Mouse (Mus musculus): Measurements from ENCODE around the gene Ggta1.

Gene Ggta1

GRCm38 (mm10) chr2:35420681-35421080 is 42.4 kb downstream of the Ggta1 start:
- Histone ChIP-seq H3K27me3 (ENCODE audit: control insufficient read depth, insufficient read depth, low read length, poor library complexity, severe bottlenecking) (no peaks in the 10 kb centered on the region), H3K36me3 (ENCODE audit: control insufficient read depth, insufficient read depth, low read length, poor library complexity, severe bottlenecking) (peaks cover 26% of the 10 kb centered on the region)
- DNase-seq (ENCODE audit: low read depth, low spot score): no peak

DNA sequence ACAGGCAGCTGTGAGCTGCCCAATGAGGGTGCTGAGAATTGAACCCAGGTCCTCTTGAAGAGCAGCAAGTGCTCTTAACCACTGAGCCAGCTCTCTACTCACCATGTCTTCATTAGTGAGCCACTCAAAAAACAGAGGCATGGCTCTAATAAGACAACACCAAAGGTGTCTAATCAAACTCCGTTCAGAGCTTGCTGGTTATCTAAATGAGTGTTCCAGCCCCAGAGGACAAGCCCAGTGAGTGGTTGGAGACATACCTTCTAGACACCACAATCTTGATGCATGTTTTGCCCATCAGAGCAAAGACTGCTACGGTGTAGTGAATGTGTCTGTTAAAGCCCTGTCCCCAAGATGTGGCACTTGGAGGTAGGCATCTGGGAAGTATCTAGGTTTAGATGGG is 43.4 kb downstream of the Ggta1 start:
- H3K36me3 ChIP-seq (ENCODE audit: control insufficient read depth, insufficient read depth, low read length, poor library complexity, severe bottlenecking): peaks cover 26% of the 10 kb centered on the region
- DNase-seq (ENCODE audit: low read depth, low spot score): no peak
- no peaks in the 10 kb centered on the region for H3K27me3 ChIP-seq (ENCODE audit: control insufficient read depth, insufficient read depth, low read length, poor library complexity, severe bottlenecking)

DNA sequence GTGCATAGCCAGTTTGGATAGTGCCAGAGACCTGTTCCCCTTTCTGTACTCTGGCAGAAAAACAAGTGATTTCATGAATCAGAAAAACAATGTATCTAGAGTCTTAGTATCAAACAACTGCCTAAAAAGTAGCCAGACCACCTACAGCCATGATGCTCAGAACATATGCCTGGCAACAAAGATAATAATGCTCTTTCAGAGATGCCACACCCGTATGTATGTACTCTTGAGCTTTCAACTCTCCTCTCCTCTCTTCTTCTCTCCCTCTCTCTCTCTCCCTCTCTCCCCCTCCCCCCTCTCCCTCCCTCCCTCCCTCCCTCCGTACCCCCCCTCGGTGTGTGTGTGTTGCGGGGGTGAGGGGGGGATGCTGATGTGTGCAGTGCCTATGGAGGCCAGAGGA is 43.8 kb downstream of the Ggta1 start:
- H3K27me3 ChIP-seq (ENCODE audit: control insufficient read depth, insufficient read depth, low read length, poor library complexity, severe bottlenecking): no peaks in the 10 kb centered on the region
- DNase-seq (ENCODE audit: low read depth, low spot score): no peak
- peaks cover 26% of the 10 kb centered on the region for H3K36me3 ChIP-seq (ENCODE audit: control insufficient read depth, insufficient read depth, low read length, poor library complexity, severe bottlenecking)

- DNase-seq (ENCODE audit: low read depth, low spot score): no peak
- no peaks in the 10 kb centered on the region for H3K27me3 ChIP-seq (ENCODE audit: control insufficient read depth, insufficient read depth, low read length, poor library complexity, severe bottlenecking)
- peaks cover 30% of the 10 kb centered on the region for H3K36me3 ChIP-seq (ENCODE audit: control insufficient read depth, insufficient read depth, low read length, poor library complexity, severe bottlenecking)
Observed at GRCm38 (mm10) chr2:35417231-35417630, 45.8 kb downstream of the Ggta1 start.

DNA sequence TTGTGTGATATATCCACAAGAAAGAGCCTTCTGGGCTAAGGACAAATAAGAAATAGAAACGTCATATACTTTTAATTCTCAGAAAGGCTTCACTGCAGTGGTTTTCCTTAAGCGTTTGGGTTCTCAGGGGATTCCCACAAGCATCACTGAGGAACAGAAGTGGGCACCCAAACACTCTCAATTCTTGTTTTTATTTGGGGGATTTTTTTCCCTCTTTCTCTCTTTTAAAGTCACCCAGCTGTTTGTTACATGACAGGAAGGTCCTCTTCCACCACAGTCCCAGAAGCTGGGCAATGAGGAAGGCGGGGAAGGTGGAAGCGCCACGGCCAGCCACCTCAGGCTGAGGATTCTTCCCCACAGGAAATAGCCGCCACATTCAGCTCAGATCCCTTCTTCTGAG is 46.6 kb downstream of the Ggta1 start:
- Histone ChIP-seq H3K36me3 (ENCODE audit: control insufficient read depth, insufficient read depth, low read length, poor library complexity, severe bottlenecking) (peaks cover 25% of the 10 kb centered on the region), H3K27me3 (ENCODE audit: control insufficient read depth, insufficient read depth, low read length, poor library complexity, severe bottlenecking) (no peaks in the 10 kb centered on the region)
- DNase-seq (ENCODE audit: low read depth, low spot score): peak; percentile 38

DNA sequence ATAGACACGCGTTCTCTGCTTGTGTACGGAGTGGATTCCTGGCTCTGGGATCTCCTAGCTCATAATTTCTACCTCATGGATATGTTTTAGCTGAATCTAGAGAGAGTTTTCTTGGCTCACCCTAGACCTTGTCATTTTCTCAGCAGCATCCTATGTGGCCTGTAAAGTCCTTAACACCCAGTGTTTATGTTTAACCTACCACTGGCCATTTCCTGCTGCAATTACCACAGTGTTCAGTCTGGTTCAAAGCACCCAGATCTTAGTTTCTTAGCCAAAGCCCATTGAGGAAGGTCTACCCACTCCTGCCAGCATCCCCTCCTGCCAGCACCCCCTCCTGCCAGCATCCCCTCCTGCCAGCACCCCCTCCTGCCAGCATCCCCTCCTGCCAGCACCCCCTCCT is 50.2 kb downstream of the Ggta1 start:
- DNase-seq (ENCODE audit: low read depth, low spot score): no peak
- peaks cover 12% of the 10 kb centered on the region for H3K36me3 ChIP-seq (ENCODE audit: control insufficient read depth, insufficient read depth, low read length, poor library complexity, severe bottlenecking)
- no peaks in the 10 kb centered on the region for H3K27me3 ChIP-seq (ENCODE audit: control insufficient read depth, insufficient read depth, low read length, poor library complexity, severe bottlenecking)

GRCm38 (mm10) chr2:35412246-35412645 is 50.8 kb downstream of the Ggta1 start:
- Histone ChIP-seq H3K36me3 (ENCODE audit: control insufficient read depth, insufficient read depth, low read length, poor library complexity, severe bottlenecking) (peaks cover 10% of the 10 kb centered on the region), H3K27me3 (ENCODE audit: control insufficient read depth, insufficient read depth, low read length, poor library complexity, severe bottlenecking) (no peaks in the 10 kb centered on the region)
- DNase-seq (ENCODE audit: low read depth, low spot score): no peak

DNA sequence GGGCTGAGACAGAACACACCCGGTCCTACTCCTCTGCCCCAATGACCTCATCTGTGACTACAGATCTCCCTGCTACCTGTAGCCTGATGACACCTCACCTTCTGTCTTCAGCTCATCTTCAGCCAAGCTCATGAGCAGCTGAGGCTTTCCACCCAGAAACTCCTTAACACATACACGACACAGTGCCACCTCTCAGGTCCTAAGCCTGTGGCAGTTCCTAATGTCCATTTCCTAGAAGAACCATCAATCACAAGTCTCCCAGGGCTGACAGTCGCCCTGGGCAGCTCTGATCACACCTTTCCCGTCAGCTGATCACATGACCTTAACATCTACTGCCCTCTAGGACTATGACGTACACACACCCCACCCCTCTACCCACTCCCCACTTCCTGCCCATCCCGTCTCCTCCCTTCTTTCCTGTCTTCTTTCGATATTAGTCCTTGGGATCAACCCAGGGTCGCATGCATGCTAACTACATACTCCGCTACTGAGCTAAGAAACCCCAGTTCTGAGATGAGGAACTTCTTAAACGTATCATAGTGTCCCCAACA is 51.3 kb downstream of the Ggta1 start:
- no peak for DNase-seq (ENCODE audit: low read depth, low spot score)
- H3K27me3 ChIP-seq (ENCODE audit: control insufficient read depth, insufficient read depth, low read length, poor library complexity, severe bottlenecking): no peaks in the 10 kb centered on the region
- peaks cover 10% of the 10 kb centered on the region for H3K36me3 ChIP-seq (ENCODE audit: control insufficient read depth, insufficient read depth, low read length, poor library complexity, severe bottlenecking)

DNA sequence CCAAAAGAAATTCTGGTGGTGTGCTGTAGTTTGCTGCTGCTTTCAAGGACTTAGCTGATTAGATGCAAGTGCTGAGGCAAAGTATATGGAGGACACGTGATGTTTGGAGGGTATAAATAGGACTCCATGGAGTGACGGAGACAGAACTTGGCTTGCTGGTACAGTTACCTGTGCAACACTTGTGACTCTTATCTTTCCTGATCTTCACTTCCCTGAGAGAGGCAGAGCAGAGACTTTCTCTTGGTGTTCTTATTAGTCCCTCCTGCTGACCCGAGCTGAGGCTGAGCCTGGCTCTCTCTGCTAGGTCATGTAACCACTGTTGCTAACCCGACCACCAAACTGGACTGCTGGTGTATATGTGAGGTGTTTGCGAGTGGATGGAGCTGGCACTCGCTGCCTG is 53.6 kb downstream of the Ggta1 start:
- Histone ChIP-seq H3K27me3 (ENCODE audit: control insufficient read depth, insufficient read depth, low read length, poor library complexity, severe bottlenecking) (no peaks in the 10 kb centered on the region), H3K36me3 (ENCODE audit: control insufficient read depth, insufficient read depth, low read length, poor library complexity, severe bottlenecking) (peaks cover 12% of the 10 kb centered on the region)
- no peak for DNase-seq (ENCODE audit: low read depth, low spot score)

GRCm38 (mm10) chr2:35408409-35409110 is 54.5 kb downstream of the Ggta1 start:
- no peak for DNase-seq (ENCODE audit: low read depth, low spot score)
- Histone ChIP-seq H3K36me3 (ENCODE audit: control insufficient read depth, insufficient read depth, low read length, poor library complexity, severe bottlenecking) (peaks cover 12% of the 10 kb centered on the region), H3K27me3 (ENCODE audit: control insufficient read depth, insufficient read depth, low read length, poor library complexity, severe bottlenecking) (no peaks in the 10 kb centered on the region)

GRCm38 (mm10) chr2:35407878-35408277 is 55.2 kb downstream of the Ggta1 start:
- no peak for DNase-seq (ENCODE audit: low read depth, low spot score)
- peaks cover 10% of the 10 kb centered on the region for H3K36me3 ChIP-seq (ENCODE audit: control insufficient read depth, insufficient read depth, low read length, poor library complexity, severe bottlenecking)
- H3K27me3 ChIP-seq (ENCODE audit: control insufficient read depth, insufficient read depth, low read length, poor library complexity, severe bottlenecking): no peaks in the 10 kb centered on the region

- Histone ChIP-seq H3K36me3 (ENCODE audit: control insufficient read depth, insufficient read depth, low read length, poor library complexity, severe bottlenecking) (peaks cover 7% of the 10 kb centered on the region), H3K27me3 (ENCODE audit: control insufficient read depth, insufficient read depth, low read length, poor library complexity, severe bottlenecking) (no peaks in the 10 kb centered on the region)
- DNase-seq (ENCODE audit: low read depth, low spot score): no peak
Observed at GRCm38 (mm10) chr2:35407266-35407665, 55.8 kb downstream of the Ggta1 start.

DNA sequence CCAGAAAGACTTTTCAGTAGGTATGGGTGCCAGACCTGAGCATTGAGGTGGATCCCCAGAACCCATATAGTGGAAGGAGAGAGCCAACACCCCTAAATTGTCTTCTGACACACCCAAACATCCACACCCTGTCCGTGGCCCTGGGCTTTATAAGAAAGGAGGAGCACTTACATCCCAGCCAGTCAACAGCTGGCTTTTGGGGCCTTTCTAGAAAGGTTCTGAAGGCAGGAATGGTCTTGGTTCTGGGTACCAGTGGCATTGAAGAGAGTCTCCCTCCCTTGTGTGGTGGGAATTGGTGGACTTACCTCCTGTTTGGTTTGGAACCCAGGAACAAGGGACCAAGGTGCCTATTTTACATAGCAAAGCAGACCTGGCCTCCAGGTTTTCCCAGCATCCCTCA is 56.4 kb downstream of the Ggta1 start:
- DNase-seq (ENCODE audit: low read depth, low spot score): no peak
- H3K27me3 ChIP-seq (ENCODE audit: control insufficient read depth, insufficient read depth, low read length, poor library complexity, severe bottlenecking): no peaks in the 10 kb centered on the region
- H3K36me3 ChIP-seq (ENCODE audit: control insufficient read depth, insufficient read depth, low read length, poor library complexity, severe bottlenecking): peaks cover 7% of the 10 kb centered on the region

DNA sequence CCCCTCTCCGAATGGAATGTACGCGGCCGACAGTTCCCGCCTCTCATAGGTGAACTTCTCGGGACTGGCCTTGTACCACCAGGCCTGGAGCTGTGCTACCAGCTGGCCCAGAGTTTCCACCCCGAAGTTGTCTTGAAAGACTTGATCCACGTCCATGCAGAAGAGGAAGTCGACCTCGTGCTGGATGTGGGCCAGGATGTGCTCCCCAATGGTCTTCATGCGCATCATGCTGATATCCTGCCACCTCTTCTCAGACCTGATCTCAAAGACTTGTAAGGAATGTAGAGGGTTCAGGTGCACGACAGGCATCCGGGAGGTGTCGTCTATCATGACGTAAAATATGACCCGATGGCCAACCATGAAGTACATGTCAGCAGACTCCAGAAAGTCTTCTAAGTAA is 60.6 kb downstream of the Ggta1 start:
- DNase-seq (ENCODE audit: low read depth, low spot score): no peak
- Histone ChIP-seq H3K36me3 (ENCODE audit: control insufficient read depth, insufficient read depth, low read length, poor library complexity, severe bottlenecking) (peaks cover 6% of the 10 kb centered on the region), H3K27me3 (ENCODE audit: control insufficient read depth, insufficient read depth, low read length, poor library complexity, severe bottlenecking) (no peaks in the 10 kb centered on the region)

GRCm38 (mm10) chr2:35400739-35401138 is 62.3 kb downstream of the Ggta1 start:
- DNase-seq (ENCODE audit: low read depth, low spot score): no peak
- H3K36me3 ChIP-seq (ENCODE audit: control insufficient read depth, insufficient read depth, low read length, poor library complexity, severe bottlenecking): peaks cover 4% of the 10 kb centered on the region
- no peaks in the 10 kb centered on the region for H3K27me3 ChIP-seq (ENCODE audit: control insufficient read depth, insufficient read depth, low read length, poor library complexity, severe bottlenecking)
